Mouse (Mus musculus) lung, embryonic 16.5 days (tissue): ENCODE results near the gene Ggnbp2. TPM values are rescaled to one million over a fixed set of nuclear protein-coding genes. Genes with fewer than 3 reads are reported as not detected.

Experiments
- ATAC-seq: fragments of 200-750 bp; cut with Nextera tagmentation; 2 replicates; pipeline ENCODE4 v1.8.0; 2017; ENCODE audit warnings: low read depth, mild to moderate bottlenecking, moderate library complexity
- H3K27ac ChIP-seq: fragments of 300-500 bp; sonication (generic); 2 replicates; pipeline ENCODE4 v1.5.1; 2014; ENCODE audit warnings: mild to moderate bottlenecking, control low read depth, low read length
- H3K27me3 ChIP-seq: fragments of 300-500 bp; sonication (generic); 2 replicates; pipeline ENCODE4 v1.6.1; 2014; ENCODE audit warnings: low read depth, low read length, mixed read lengths; ENCODE audit not compliant: control insufficient read depth, insufficient read depth
- H3K36me3 ChIP-seq: fragments of 300-500 bp; sonication (generic); 2 replicates; pipeline ENCODE4 v1.6.1; 2014; ENCODE audit warnings: low read length; ENCODE audit not compliant: control insufficient read depth, insufficient read depth
- H3K4me1 ChIP-seq: fragments of 300-500 bp; sonication (generic); replicated peaks from 2 replicates; pipeline ENCODE4 v1.6.1; 2014; ENCODE audit warnings: low read length, mixed read lengths; ENCODE audit not compliant: control insufficient read depth, insufficient read depth
- H3K4me2 ChIP-seq: fragments of 300-500 bp; sonication (generic); 2 replicates; pipeline ENCODE4 v1.6.1; 2014; ENCODE audit warnings: low read depth, low read length, control low read depth
- H3K4me3 ChIP-seq: fragments of 300-500 bp; sonication (generic); 2 replicates; pipeline ENCODE4 v1.5.1; 2014; ENCODE audit warnings: mild to moderate bottlenecking, low read length, control low read depth
- H3K9ac ChIP-seq: fragments of 300-500 bp; sonication (generic); 2 replicates; pipeline ENCODE4 v1.6.1; 2014; ENCODE audit warnings: low read length, control low read depth
- H3K9me3 ChIP-seq: fragments of 300-500 bp; sonication (generic); 2 replicates; pipeline ENCODE4 v1.6.1; 2016; ENCODE audit warnings: low read length; ENCODE audit not compliant: control insufficient read depth
- WGBS: fragments of 180-500 bp; shearing (Covaris S2); extraction: QIAGEN DNeasy Blood & Tissue Kit; methylation state at CpG from one replicate; pipeline ENCODE4 v1.1.7; 2014; 5-methylcytosine and 5-hydroxymethylcytosine counted together
- polyA plus RNA-seq: library from polyadenylated mRNA; unstranded; fragments of >200 nt; fragmentation: Nextera tagmentation; extraction: Ambion mirVana; gene quantifications from 2 replicates; pipeline ENCODE4 v1.2.1, GENCODE M21; 2015

Gene Ggnbp2
- polyA plus RNA-seq, 1 experiment from 2014 or later, result 60.6 TPM

- H3K4me1 ChIP-seq, result peaks cover 6% of the 10 kb centered on the region
Observed at GRCm38 (mm10) chr11:84871046-84871445, 429 bp upstream of the Ggnbp2 start.

GRCm38 (mm10) chr11:84869537-84870232 is 932 bp downstream of the Ggnbp2 start:
- WGBS, result under 1% methylated on average over 43 of the region's 61 CpGs
- Histone ChIP-seq H3K9ac (peak overlapping the region; percentile 97), H3K27me3 (no peaks in the 10 kb centered on the region), H3K27ac (peak overlapping the region; percentile 92), H3K4me1 (peaks cover 6% of the 10 kb centered on the region), H3K4me2 (peak overlapping the region; percentile 76), H3K4me3 (peak overlapping the region; percentile 96), H3K36me3 (no peaks in the 10 kb centered on the region; the same call in 1 of the 2 replicates), H3K9me3 (no peaks in the 10 kb centered on the region)
- ATAC-seq, result peak; percentile 86

More at GRCm38 (mm10) chr11:84871046-84871445, 429 bp upstream of the Ggnbp2 start:
- peak; percentile 35; the same call in 1 of the 2 replicates for ATAC-seq
- Histone ChIP-seq H3K9ac (peak overlapping the region; percentile 79), H3K4me2 (peak overlapping the region; percentile 62), H3K27ac (peak overlapping the region; percentile 99), H3K27me3 (no peaks in the 10 kb centered on the region), H3K36me3 (no peaks in the 10 kb centered on the region; the same call in 1 of the 2 replicates), H3K4me3 (peak overlapping the region; percentile 96), H3K9me3 (no peaks in the 10 kb centered on the region)
- WGBS, result 0% methylated on average over 10 of the region's 10 CpGs

DNA sequence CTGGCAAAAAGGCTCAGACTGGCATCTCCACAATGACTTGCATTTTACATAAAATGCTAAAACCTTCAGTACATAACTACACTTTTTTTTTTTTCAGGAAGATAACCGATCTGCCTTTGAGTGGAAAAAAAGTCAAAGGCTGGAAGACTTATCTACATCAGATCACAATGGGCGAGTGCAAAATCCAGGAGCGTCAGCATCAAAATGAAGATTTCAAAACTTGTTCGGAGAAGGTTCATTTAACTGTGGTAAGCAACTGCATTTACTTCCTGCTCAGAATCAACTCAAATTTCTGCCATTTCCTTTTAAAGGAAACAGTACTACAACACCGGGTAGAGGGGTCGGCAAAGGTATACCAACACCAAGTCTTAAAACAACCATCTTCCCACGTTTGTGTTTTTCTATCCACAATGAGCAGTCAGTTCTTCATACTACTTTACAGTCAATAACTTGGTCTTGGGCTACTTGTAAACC is 1.8 kb downstream of the Ggnbp2 start:
- H3K27me3 ChIP-seq, result no peaks in the 10 kb centered on the region
- H3K4me2 ChIP-seq, result peak overlapping the region; percentile 76
- no peaks in the 10 kb centered on the region; the same call in 1 of the 2 replicates for H3K36me3 ChIP-seq
- peaks cover 6% of the 10 kb centered on the region for H3K4me1 ChIP-seq
- H3K9me3 ChIP-seq, result no peaks in the 10 kb centered on the region
- peak overlapping the region; percentile 92 for H3K27ac ChIP-seq
- ATAC-seq, result no peak
- H3K9ac ChIP-seq, result peak overlapping the region; percentile 97
- H3K4me3 ChIP-seq, result peak overlapping the region; percentile 96
- 3% methylated on average over 7 of the region's 7 CpGs for WGBS

GRCm38 (mm10) chr11:84867586-84867985 is 3.0 kb downstream of the Ggnbp2 start:
- peaks cover 6% of the 10 kb centered on the region for H3K4me1 ChIP-seq
- ATAC-seq, result no peak
- no peak overlapping the region for H3K9ac ChIP-seq
- H3K27me3 ChIP-seq, result no peaks in the 10 kb centered on the region
- H3K9me3 ChIP-seq, result no peaks in the 10 kb centered on the region
- H3K27ac ChIP-seq, result no peak overlapping the region
- H3K36me3 ChIP-seq, result no peaks in the 10 kb centered on the region; the same call in 1 of the 2 replicates
- WGBS, result 84% methylated on average over 2 of the region's 2 CpGs
- H3K4me3 ChIP-seq, result no peak overlapping the region
- H3K4me2 ChIP-seq, result no peak overlapping the region

DNA sequence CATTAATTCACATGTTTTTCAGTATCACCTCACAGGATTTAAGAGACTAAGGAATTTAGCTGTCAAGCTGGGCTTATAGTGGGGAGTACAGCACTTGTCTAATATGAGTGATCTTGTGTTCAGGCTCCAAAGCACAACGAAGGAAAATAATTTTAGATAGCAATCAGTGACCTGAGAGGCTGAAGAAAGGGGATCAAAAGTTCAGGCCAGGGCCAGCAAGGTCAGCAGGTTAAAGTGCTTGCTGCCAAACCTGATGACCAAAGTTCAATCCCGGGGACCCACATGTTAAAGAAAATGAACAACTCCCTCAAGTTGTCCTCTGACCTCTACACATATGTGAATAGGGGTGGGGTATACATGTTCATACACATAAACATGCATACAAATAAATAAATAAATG is 5.3 kb downstream of the Ggnbp2 start:
- Histone ChIP-seq H3K9me3 (no peaks in the 10 kb centered on the region), H3K4me2 (no peak overlapping the region), H3K27me3 (no peaks in the 10 kb centered on the region), H3K4me1 (peaks cover 6% of the 10 kb centered on the region), H3K36me3 (peaks cover 3% of the 10 kb centered on the region; the same call in 1 of the 2 replicates), H3K4me3 (no peak overlapping the region), H3K9ac (no peak overlapping the region), H3K27ac (no peak overlapping the region)
- ATAC-seq, result no peak
- 37% methylated on average over 2 of the region's 2 CpGs for WGBS

GRCm38 (mm10) chr11:84855285-84855684 is 15.3 kb downstream of the Ggnbp2 start:
- no peak for ATAC-seq
- 90% methylated on average over 6 of the region's 6 CpGs for WGBS

GRCm38 (mm10) chr11:84847475-84848090 is 23.0 kb downstream of the Ggnbp2 start:
- Histone ChIP-seq H3K9ac (no peak overlapping the region), H3K9me3 (no peaks in the 10 kb centered on the region), H3K4me3 (no peak overlapping the region), H3K27me3 (no peaks in the 10 kb centered on the region), H3K4me1 (no peaks in the 10 kb centered on the region), H3K27ac (no peak overlapping the region), H3K4me2 (no peak overlapping the region), H3K36me3 (peaks cover 30% of the 10 kb centered on the region)
- 83% methylated on average over 7 of the region's 7 CpGs for WGBS
- no peak for ATAC-seq

More at GRCm38 (mm10) chr11:84855285-84855684, 15.3 kb downstream of the Ggnbp2 start:
- H3K9ac ChIP-seq, result no peak overlapping the region
- H3K36me3 ChIP-seq, result peaks cover 33% of the 10 kb centered on the region
- no peak overlapping the region for H3K4me3 ChIP-seq
- H3K4me2 ChIP-seq, result no peak overlapping the region
- no peaks in the 10 kb centered on the region for H3K27me3 ChIP-seq
- H3K9me3 ChIP-seq, result no peaks in the 10 kb centered on the region
- no peak overlapping the region for H3K27ac ChIP-seq
- no peaks in the 10 kb centered on the region for H3K4me1 ChIP-seq

DNA sequence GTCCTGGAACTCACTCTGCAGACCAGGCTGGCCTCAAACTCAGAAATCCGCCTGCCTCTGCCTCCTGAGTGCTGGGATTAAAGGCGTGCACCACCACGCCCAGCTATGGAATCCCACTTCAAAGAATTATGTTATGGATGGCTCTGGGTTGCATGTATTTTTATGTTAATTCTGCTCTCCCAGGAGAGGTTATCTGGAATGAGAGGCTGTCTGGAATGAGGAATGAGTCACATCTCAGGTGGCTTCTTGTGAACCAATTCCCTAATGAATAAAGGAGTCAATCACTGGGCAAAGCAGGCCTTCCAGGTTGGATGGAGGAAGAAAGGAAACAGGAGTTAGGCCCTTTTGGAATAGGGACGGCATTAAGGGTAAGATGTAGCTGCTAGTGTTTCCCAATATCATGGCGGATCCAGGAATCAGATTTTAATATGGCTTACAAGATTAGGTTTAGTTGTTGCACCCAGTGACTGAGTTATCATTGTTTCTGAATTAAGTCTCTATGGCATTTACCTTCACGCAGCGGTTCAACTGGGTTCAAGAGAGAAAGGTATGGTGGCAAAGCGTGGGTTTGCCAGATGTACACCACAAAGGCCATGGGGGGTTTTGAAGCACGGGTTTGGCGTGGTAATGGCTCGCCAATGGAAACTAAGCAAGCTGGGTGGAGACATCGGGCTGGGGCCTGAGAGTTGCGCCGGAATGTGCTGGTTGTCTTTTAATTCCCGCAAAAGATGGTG is 23.7 kb downstream of the Ggnbp2 start:
- no peak overlapping the region for H3K4me3 ChIP-seq
- no peaks in the 10 kb centered on the region for H3K9me3 ChIP-seq
- no peaks in the 10 kb centered on the region for H3K4me1 ChIP-seq
- H3K27me3 ChIP-seq, result no peaks in the 10 kb centered on the region
- H3K27ac ChIP-seq, result no peak overlapping the region
- WGBS, result 96% methylated on average over 15 of the region's 15 CpGs
- peaks cover 28% of the 10 kb centered on the region for H3K36me3 ChIP-seq
- ATAC-seq, result no peak
- H3K4me2 ChIP-seq, result no peak overlapping the region
- no peak overlapping the region for H3K9ac ChIP-seq

GRCm38 (mm10) chr11:84839330-84839729 is 31.3 kb downstream of the Ggnbp2 start:
- Histone ChIP-seq H3K27ac (no peak overlapping the region), H3K4me2 (no peak overlapping the region), H3K36me3 (peaks cover 35% of the 10 kb centered on the region), H3K4me1 (no peaks in the 10 kb centered on the region), H3K9ac (no peak overlapping the region), H3K27me3 (no peaks in the 10 kb centered on the region), H3K4me3 (no peak overlapping the region), H3K9me3 (no peaks in the 10 kb centered on the region)
- WGBS, result 85% methylated on average over 2 of the region's 2 CpGs
- no peak for ATAC-seq
